Mouse (Mus musculus) megakaryocyte-erythroid progenitor cell, adult 5-6 weeks (primary cell): ENCODE measurements around the gene Psma7. TPM values are rescaled to one million over a fixed set of nuclear protein-coding genes. Genes with fewer than 3 reads are reported as not detected.

ENCODE experiments used
- ATAC-seq: replicated peaks from 2 replicates; pipeline ENCODE4 v1.8.0; 2016; ENCODE audit warnings: mild to moderate bottlenecking, inconsistent platforms; ENCODE audit not compliant: severe bottlenecking, poor library complexity, low FRiP score, low TSS enrichment
- total RNA-seq, 2 experiments: library from RNA; stranded (forward) in 1 of 2; stranded (reverse) in 1 of 2; fragments of 200-1000, 215-1000 nt in 1 of 2; fragments of >200 nt in 1 of 2; fragmentation: Nextera tagmentation in 1 of 2; gene quantifications; 2 replicates each; pipeline ENCODE4 v1.2.3; 2014 to 2017

Psma7 gene
- total RNA-seq, 2 experiments from 2014 or later = 334 to 395 TPM

DNA sequence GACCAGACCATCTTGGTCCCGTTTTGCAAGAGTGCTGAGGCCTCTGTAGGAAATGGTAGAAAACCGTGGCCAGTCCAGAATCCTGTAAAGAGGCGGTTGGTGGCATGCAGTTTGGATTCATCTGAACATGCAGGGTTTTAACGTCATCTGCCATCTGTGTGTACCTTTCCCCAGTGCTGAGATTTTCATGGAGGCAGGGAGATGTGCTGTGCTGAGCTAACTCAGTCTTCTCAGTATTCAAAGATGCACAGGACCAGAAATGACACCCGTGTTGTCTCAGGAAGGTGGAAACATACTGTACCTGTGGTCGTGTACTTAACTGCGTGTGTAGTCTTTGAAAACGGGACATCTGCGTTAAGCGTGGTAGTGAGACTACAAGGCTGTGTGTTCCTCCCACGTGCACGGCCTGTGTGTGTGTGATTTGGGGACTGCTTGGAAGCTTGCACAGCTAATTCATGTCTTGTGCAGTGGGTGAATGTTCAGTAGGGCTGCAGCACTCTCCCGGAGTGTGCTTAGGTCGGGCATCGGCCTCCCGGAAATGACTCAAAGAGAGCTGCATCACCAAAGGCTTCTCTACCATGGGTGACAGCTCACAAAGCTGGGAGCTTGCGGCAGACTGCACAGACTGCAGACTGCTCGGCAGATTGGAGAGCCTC is 5.9 kb upstream of the Psma7 start:
- ATAC-seq = no peak

DNA sequence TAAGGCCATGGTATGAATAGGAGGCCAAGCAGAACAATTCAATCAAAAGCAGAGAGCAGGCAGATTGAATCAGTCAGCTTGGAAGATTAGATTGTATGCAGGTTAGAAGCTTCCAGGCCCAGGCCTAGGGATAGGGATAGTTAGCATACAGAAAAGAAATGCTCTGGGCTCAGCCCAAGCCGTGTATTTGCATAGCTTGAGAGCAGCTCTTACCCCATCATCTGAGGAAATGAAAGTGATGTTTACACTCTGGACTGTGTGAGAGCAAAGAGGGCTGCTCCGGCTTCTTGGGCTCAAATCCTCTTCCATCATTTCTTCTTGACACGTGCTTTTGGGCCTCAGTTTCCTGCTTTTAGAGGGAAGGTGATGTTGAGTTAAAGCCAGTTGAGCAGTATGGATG is 5.3 kb upstream of the Psma7 start:
- no peak for ATAC-seq

GRCm38 (mm10) chr2:180045283-180045682 is 3.0 kb upstream of the Psma7 start:
- ATAC-seq = peak; percentile 36; the same call in 1 of the 2 replicates

GRCm38 (mm10) chr2:180042858-180043515 is 754 bp upstream of the Psma7 start:
- 0 out of 2 replicates have a peak, but pooled peaks have one; percentile 15 for ATAC-seq

DNA sequence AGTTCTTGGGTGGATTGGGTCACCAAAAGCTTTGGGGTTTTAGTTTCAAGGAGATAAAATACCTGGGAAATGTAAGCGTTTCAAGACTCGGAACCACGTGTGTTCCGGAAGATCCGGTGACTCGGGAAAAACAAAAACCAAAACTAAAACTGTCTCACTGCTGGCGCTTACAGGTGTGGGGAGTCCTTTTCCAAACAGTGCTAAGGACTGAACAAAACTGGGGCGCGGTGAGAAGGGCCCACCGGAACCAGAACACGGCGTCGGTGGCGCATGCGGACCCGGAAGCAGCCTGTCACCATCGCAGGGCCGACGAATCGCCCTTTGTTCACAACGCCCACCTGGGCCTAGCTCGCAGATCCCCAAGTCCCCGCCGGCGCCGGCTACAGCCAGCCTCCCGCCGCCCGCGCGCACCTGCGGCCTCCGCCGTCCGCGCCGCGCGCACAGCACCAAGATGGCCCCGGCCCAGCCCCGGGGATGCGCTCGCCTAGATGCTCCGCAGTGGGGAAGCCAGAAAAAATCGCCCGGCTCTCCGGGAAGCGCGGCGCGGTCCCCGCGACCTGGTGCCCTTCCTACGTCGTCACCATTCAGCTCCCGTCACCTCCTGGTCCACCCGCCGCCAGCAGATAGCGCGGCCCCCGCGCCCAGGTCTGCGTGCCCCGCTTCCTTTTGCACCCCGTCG is 517 bp downstream of the Psma7 start:
- ATAC-seq = peak; percentile 4

DNA sequence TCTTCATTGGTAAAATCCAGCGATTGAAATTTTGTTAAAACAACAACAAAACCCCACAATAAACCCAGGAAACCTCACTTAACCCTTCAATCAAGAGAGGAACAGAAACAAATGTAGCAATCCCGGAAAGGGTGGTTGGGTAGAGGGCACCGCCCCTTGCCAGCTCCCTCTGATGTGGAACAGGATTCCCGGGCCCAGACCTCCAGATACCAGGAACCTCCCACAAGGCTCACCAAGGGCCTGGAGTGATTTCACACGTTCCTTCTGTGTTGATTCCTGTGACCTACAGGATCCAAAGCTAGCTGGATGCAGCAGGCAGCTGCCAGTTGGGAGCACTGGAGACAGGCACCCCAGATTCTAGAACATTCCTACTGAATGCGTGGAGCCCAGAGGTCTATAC is 1.8 kb downstream of the Psma7 start:
- ATAC-seq = no peak

- no peak for ATAC-seq
Measured at GRCm38 (mm10) chr2:180034753-180035152, 7.5 kb downstream of the Psma7 start.

DNA sequence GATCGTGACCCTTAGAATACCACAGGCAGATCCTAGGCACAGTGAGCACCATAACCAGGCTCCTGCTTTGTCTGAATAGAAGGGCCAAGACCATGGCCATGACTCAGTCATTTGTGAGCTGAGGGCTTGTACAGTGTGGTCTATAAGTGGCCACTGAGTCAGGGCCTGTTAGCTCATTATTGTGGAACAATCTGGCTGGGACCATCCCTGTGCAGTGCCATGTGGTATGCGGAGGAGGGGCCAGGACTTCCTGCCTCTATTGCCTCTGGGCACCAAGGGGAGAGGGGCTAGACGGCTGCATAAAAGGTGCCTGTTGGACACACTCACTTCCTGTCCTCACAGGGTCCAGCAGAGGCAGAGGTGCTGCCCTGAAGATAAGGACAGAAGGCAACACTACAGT is 8.3 kb downstream of the Psma7 start:
- ATAC-seq = no peak

- ATAC-seq = peak; percentile 73
Measured at GRCm38 (mm10) chr2:180032925-180033324, 9.3 kb downstream of the Psma7 start.

DNA sequence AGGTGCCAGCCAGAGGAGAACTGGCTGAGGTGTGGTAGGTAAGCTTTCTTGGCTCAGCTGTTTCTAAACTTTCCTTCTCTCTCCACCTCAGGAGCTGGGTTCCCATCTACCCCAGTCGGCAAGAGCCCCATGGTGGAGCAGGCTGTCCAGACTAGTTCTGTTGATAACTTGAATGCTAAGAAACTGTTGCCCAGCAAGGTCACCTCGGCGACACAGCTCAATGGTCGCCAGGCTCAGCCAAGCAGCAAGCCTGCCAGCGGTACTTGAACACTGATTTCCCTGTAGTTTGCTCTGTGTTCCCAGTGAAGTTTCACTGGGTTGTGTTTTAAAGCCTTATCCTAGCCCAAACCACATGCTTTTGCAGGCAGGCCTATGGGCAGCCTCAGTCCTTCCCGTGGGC is 11.0 kb downstream of the Psma7 start:
- no peak for ATAC-seq

DNA sequence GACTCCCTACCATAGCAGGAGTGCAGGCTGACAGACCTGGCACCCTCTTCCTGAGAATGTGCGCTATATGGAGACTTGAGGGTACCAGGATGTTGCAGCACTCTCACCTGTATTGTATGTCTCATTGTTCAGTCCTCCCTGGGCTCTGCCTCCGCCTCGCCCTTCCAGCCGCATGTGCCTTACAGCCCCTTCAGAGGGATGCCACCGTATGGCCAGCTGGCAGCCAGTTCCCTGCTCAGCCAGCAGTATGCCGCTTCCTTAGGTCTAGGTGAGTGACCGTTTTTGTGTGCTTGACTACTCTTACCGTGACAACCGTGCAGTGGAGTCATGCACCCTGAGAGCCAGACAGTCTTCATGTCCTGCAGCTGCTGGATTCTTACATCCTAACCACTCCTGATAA is 14.5 kb downstream of the Psma7 start:
- no peak for ATAC-seq

DNA sequence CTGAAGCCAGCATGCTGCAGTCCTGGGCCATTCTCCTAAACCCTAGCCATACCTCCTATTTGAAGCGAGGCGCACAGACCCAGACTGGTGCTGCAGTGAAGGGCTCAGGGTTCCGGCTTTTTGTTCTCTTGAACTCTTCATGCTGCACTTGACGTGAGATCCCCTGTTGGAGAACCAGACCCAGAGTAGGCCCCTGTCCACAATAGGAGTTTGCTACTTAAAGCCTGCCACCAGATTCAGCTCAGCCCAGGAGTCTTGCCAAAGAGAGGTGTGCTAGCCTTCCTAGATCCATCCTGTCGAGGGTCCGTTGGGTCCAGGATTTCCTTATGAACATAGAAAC is 16.4 kb downstream of the Psma7 start:
- ATAC-seq = no peak

GRCm38 (mm10) chr2:180025135-180025860 is 16.9 kb downstream of the Psma7 start:
- ATAC-seq = no peak; the same call in 1 of the 2 replicates

- peak; percentile 75 for ATAC-seq
Measured at GRCm38 (mm10) chr2:180024401-180025098, 17.7 kb downstream of the Psma7 start, which contains the start of gene Lsm14b. Lsm14b (plus strand) TSS chr2:180024987.

DNA sequence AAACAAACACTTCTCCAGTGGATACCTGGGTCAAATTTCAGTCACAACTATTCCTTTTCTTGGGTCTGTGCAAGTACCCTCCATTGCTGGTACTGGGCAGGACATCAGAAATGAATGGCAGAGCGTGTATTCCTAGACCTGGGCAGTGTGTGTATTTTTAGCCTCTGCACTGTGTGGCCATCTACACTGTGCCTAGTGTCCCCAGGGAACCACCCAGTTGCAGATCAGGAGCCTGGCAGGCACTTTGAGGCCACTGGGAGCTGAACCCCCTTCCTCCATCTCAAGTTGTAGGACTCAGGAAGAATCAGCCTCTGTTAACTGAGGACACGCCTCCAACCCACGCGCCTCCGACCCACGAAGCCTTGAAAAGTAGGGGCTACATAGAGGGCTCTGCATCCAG is 19.5 kb downstream of the Psma7 start:
- no peak for ATAC-seq

- no peak for ATAC-seq
Measured at GRCm38 (mm10) chr2:180020919-180021318, 21.3 kb downstream of the Psma7 start.

DNA sequence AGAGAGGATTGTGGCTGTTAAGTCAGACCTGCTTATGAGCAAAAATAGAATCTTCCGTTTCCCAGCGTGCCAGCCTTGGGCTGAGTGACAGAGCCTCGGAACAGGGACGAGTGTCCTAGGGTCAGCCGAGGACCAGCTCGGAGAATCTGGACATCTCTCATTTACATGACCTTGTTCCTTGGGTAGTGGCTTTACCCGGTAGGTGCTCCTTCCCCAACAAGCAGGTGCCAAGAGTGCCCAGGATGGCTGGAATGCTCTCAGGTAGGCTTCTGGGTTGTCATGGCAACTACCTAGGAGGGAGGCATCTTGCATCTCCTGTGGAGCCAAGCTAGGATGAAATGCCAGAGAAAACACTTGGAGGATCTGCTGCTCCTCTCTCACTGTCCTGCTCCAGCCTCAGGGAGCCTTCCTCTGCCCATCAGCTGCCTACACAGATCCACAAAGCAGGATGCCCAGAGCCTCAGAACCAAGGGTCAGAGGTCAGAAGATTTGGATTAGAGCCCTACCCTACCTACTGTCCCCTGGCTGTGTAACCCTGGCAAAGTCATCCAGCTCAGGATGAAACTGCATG is 22.1 kb downstream of the Psma7 start:
- no peak for ATAC-seq

DNA sequence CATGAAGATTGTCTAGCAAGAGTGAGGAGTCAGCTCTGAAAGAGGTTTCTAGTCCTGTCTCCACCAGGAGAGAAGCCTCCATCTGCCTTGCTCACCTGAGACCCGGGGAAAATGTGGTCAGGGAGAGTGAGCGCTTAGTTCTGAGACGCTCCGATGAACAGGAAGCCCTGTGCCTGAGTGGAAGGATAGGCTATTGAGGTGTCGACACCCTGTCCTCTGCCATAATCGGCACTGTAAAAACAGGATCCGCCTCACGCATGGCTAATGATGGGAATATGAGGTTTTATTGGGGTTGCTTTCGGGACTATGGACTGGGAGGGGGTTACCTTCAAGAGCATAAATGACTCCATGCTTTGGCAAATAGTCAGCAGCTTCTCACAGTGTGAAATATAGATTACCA is 23.7 kb downstream of the Psma7 start:
- ATAC-seq = no peak

GRCm38 (mm10) chr2:180017632-180018031 is 24.6 kb downstream of the Psma7 start:
- ATAC-seq = no peak
